Mouse (Mus musculus) liver, adult 2 months (tissue): ENCODE measurements around the gene Pspc1. TPM values are rescaled to one million over a fixed set of nuclear protein-coding genes. Genes with fewer than 3 reads are reported as not detected.

Source experiments
- DNase-seq: peaks from one replicate; pipeline ENCODE4 v3.0.0-alpha.2; 2011; ENCODE audit warnings: low read depth, low spot score; ENCODE audit errors: extremely low read depth
- H3K27ac ChIP-seq: fragments of 200-500 bp; replicated peaks from 2 replicates; pipeline ENCODE4 v1.5.1; 2012; ENCODE audit warnings: low read depth, mild to moderate bottlenecking, control low read depth, inconsistent platforms, low read length; ENCODE audit not compliant: insufficient read depth
- H3K27me3 ChIP-seq: fragments of 200-500 bp; 2 replicates; pipeline ENCODE4 v1.6.1; 2012; ENCODE audit warnings: mild to moderate bottlenecking, moderate library complexity, low read length, inconsistent platforms; ENCODE audit not compliant: control insufficient read depth, insufficient read depth
- H3K36me3 ChIP-seq: fragments of 200-500 bp; 2 replicates; pipeline ENCODE4 v1.6.1; 2012; ENCODE audit warnings: low read length, inconsistent platforms; ENCODE audit not compliant: control insufficient read depth, insufficient read depth
- H3K4me1 ChIP-seq: fragments of 200-500 bp; 2 replicates; pipeline ENCODE4 v1.6.1; 2011; ENCODE audit warnings: low read length; ENCODE audit not compliant: control insufficient read depth, insufficient read depth
- H3K4me3 ChIP-seq: fragments of 200-500 bp; 2 replicates; pipeline ENCODE4 v1.5.1; 2011; ENCODE audit warnings: low read depth, mild to moderate bottlenecking, control low read depth, low read length, moderate library complexity; ENCODE audit not compliant: insufficient read depth
- H3K79me2 ChIP-seq: fragments of 200-500 bp; 2 replicates; pipeline ENCODE4 v1.6.1; 2012; ENCODE audit warnings: inconsistent platforms, mild to moderate bottlenecking, low read length, moderate library complexity; ENCODE audit not compliant: control insufficient read depth, insufficient read depth
- H3K9ac ChIP-seq: fragments of 200-500 bp; 2 replicates; pipeline ENCODE4 v1.6.1; 2012; ENCODE audit warnings: low read depth, mild to moderate bottlenecking, control low read depth, inconsistent platforms, low read length
- CTCF ChIP-seq: fragments of 200-500 bp; IDR thresholded peaks from 2 replicates; pipeline ENCODE4 v1.5.1; 2011; ENCODE audit warnings: low read depth, low read length, control low read depth
- POLR2A ChIP-seq: fragments of 200-500 bp; IDR thresholded peaks from 2 replicates; pipeline ENCODE4 v1.6.1; 2011; ENCODE audit warnings: low read length, control low read depth; ENCODE audit not compliant: insufficient read depth; ENCODE audit errors: extremely low read depth
- WGBS: fragments of 180-500 bp; shearing (Covaris S2); methylation state at CpG from one replicate; pipeline ENCODE4 v1.1.7; 2018; 5-methylcytosine and 5-hydroxymethylcytosine counted together
- polyA plus RNA-seq: library from polyadenylated mRNA; depleted of rRNA; stranded (reverse); fragments of >200 nt; gene quantifications from 2 replicates; pipeline ENCODE4 v1.2.3, GENCODE M21; 2012; rRNA removed
- total RNA-seq: library from RNA; depleted of rRNA; stranded (reverse); fragments of >200 nt; gene quantifications from 2 replicates; pipeline ENCODE4 v1.2.3, GENCODE M21; 2014; rRNA removed

The Pspc1 gene
- total and polyA plus RNA-seq, 2 experiments = 1.8 to 11.6 TPM

GRCm38 (mm10) chr14:56695495-56695894, 82.6 kb downstream of the Pspc1 start:
- H3K79me2 ChIP-seq = no peaks in the 10 kb centered on the region
- TF ChIP-seq CTCF (no peak), POLR2A (no peak)
- no peaks in the 10 kb centered on the region for H3K27me3 ChIP-seq
- DNase-seq = no peak
- H3K4me3 ChIP-seq = no peak overlapping the region
- no peak overlapping the region for H3K9ac ChIP-seq
- no peak overlapping the region for H3K27ac ChIP-seq
- H3K4me1 ChIP-seq = no peaks in the 10 kb centered on the region
- WGBS = 86% methylated on average over 3 of the region's 3 CpGs
- H3K36me3 ChIP-seq = peaks cover 71% of the 10 kb centered on the region

GRCm38 (mm10) chr14:56689766-56690165, 88.3 kb downstream of the Pspc1 start:
- 89% methylated on average over 1 of the region's 1 CpGs for WGBS
- TF ChIP-seq POLR2A (no peak), CTCF (no peak)
- Histone ChIP-seq H3K79me2 (no peaks in the 10 kb centered on the region; the same call in 1 of the 2 replicates), H3K36me3 (peaks cover 76% of the 10 kb centered on the region), H3K27me3 (no peaks in the 10 kb centered on the region), H3K27ac (no peak overlapping the region; the same call in 1 of the 2 replicates), H3K4me1 (no peaks in the 10 kb centered on the region), H3K4me3 (no peak overlapping the region), H3K9ac (no peak overlapping the region)
- no peak for DNase-seq

GRCm38 (mm10) chr14:56689116-56689515, 89.0 kb downstream of the Pspc1 start:
- Histone ChIP-seq H3K4me1 (no peaks in the 10 kb centered on the region), H3K9ac (no peak overlapping the region), H3K4me3 (no peak overlapping the region), H3K79me2 (no peaks in the 10 kb centered on the region; the same call in 1 of the 2 replicates), H3K36me3 (peaks cover 72% of the 10 kb centered on the region), H3K27me3 (no peaks in the 10 kb centered on the region), H3K27ac (no peak overlapping the region)
- no peak for TF ChIP-seq POLR2A
- no peak for TF ChIP-seq CTCF
- 86% methylated on average over 1 of the region's 1 CpGs for WGBS
- no peak for DNase-seq

- Histone ChIP-seq H3K4me3 (no peak overlapping the region), H3K9ac (no peak overlapping the region), H3K36me3 (peaks cover 64% of the 10 kb centered on the region), H3K27ac (no peak overlapping the region), H3K4me1 (no peaks in the 10 kb centered on the region), H3K27me3 (no peaks in the 10 kb centered on the region), H3K79me2 (no peaks in the 10 kb centered on the region; the same call in 1 of the 2 replicates)
- WGBS = 81% methylated on average over 1 of the region's 1 CpGs
- no peak for TF ChIP-seq POLR2A
- no peak for TF ChIP-seq CTCF
- no peak for DNase-seq
These were observed 92.7 kb downstream of the Pspc1 start for GRCm38 (mm10) chr14:56685426-56685825.

Other genes starting within 250 kb of the Pspc1 start
- 1.4 and 4.1 TPM in 2 replicates for gene Cenpj, start 202.9 kb downstream of the Pspc1 start, total RNA-seq
- 0.54 and 0.67 TPM in 2 replicates for gene Cenpj, start 202.9 kb downstream of the Pspc1 start, polyA plus RNA-seq
- 7.8 and 8.0 TPM in 2 replicates for gene Parp4, start 202.7 kb downstream of the Pspc1 start, total RNA-seq
- 1.8 and 2.6 TPM in 2 replicates for gene Parp4, start 202.7 kb downstream of the Pspc1 start, polyA plus RNA-seq
- gene Mphosph8, start 110.1 kb downstream of the Pspc1 start, total RNA-seq = 8.1 and 10.4 TPM in 2 replicates
- 2.6 and 2.8 TPM in 2 replicates for gene Mphosph8, start 110.1 kb downstream of the Pspc1 start, polyA plus RNA-seq
- 14.2 and 18.5 TPM in 2 replicates for gene Zmym5, start 33.4 kb upstream of the Pspc1 start, total RNA-seq
- gene Zmym5, start 33.4 kb upstream of the Pspc1 start, polyA plus RNA-seq = 2.8 and 3.0 TPM in 2 replicates
- gene Zmym2, start 108.3 kb upstream of the Pspc1 start, total RNA-seq = 22.9 TPM in 2 replicates
- 1.9 and 3.9 TPM in 2 replicates for gene Zmym2, start 108.3 kb upstream of the Pspc1 start, polyA plus RNA-seq